Mouse (Mus musculus): ENCODE data around the gene Zmpste24.

Gene Zmpste24

GRCm38 (mm10) chr4:121039331-121040115, 58.5 kb downstream of the Zmpste24 start, which contains the start of gene Col9a2:
Gene Col9a2 (plus strand): TSS chr4:121039385.
- intact Hi-C loops (cut with DNase I) = no loop called here

DNA sequence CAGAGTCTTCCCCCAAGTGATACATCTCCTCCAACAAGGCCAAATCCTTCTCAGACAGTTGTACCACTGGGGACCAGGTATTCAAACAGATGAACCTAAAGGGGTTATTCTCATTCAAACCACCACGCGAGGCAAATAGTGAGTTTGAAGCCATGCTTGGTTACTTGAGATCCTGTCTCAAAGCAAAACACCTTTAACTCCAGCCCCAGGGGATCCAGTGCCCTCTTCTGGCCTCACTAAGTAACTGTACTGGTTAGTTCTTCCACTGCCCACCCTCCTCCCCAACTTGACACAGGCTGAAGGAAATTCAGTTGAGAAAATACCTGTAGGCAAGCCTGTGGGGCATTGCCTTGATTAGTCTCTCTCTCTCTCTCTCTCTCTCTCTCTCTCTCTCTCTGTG, 65.0 kb downstream of the Zmpste24 start:
- intact Hi-C loops (cut with DNase I) = no loop called here

GRCm38 (mm10) chr4:121031440-121031839, 66.6 kb downstream of the Zmpste24 start:
- intact Hi-C loops (cut with DNase I) = loop anchor here (1.0 kb wide), 1 partner anchor 44 kb away; no protein-coding TSS in a partner anchor

GRCm38 (mm10) chr4:121029632-121030031, 68.4 kb downstream of the Zmpste24 start:
- intact Hi-C loops (cut with DNase I) = loop anchor here (5.0 kb wide), 1 partner anchor 203 kb away; no protein-coding TSS in a partner anchor

DNA sequence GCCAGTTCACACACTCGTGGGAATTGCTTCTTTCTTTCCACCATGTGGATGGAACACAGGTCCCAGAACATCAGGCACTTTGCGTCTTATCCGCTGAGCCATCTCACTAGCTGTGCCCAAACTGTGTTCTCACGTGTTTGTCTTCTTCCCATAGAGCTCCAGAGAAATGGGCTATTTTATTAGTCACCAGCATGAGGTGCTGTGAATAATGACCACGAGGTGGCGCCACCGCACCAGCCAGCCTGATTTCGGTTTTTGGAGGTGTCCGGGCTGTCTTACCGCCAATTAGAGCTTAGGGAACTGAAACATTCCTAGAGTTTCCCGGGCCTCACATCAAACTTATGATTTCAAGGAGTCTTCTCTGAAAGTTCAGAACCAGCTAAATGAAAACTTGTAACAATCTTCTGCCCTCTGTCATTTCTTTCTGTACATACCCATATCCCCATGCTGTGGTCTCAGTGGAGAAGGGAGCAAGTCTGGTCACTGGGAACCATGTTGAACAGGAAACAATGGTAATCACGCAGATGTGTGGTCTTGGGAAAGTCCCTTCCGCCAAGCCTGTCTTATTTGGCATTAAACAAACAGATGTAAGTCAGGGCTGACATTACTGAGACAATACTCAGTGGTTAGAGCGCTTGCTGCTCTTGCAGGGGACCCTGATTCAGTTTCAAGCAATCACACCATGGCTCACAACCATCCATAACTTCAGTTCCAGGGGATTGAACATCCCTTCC, 69.2 kb downstream of the Zmpste24 start:
- intact Hi-C loops (cut with DNase I) = loop anchor here (1.0 to 5.0 kb wide), 2 partner anchors 43 to 203 kb away; no protein-coding TSS in a partner anchor

DNA sequence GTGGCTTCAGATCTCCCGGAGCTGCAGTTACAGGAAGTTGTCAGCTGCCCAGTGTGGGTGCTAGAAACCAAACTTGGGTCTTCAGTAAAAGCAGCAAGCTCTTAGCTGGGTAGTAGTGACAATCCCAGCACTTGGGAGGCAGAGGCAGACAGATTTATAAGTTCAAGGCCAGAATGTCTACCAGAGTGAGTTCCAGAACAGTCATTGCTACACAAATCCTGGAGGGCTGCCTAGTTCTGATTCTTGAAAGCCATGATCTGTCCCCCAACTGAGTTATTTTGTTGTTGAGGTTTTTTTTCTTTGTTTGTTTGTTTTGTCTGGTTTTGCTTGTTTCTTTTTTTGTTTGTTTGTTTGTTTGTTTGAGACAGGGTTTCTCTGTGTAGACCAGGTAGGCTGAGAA, 69.9 kb downstream of the Zmpste24 start:
- intact Hi-C loops (cut with DNase I) = loop anchor here (1.0 to 5.0 kb wide), 2 partner anchors 42 to 204 kb away; no protein-coding TSS in a partner anchor

DNA sequence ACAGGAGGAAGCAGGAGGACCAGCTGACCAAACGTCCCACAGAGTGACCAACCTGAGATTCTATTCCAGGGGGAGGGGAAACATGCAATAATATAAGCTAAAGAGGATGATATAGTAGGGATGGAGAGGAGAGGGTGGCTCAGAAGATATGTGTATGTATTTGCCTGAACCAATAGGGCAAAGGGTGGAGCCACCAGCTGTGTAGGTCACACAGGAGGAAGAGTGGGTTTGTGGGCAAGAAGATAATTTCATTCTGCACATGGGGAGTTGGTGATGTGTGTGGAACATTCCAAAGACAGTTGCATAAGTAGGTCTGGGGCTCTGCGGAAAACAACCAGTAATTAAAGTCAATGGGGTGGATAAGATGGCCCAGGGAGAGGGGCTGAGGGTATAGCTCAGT, 72.4 kb downstream of the Zmpste24 start:
- intact Hi-C loops (cut with DNase I) = loop anchor here (5.0 kb wide), 1 partner anchor 207 kb away; no protein-coding TSS in a partner anchor

GRCm38 (mm10) chr4:121023941-121024340, 74.1 kb downstream of the Zmpste24 start:
- intact Hi-C loops (cut with DNase I) = no loop called here

GRCm38 (mm10) chr4:121023464-121023863, 74.6 kb downstream of the Zmpste24 start:
- intact Hi-C loops (cut with DNase I) = no loop called here

GRCm38 (mm10) chr4:121021911-121022310, 76.1 kb downstream of the Zmpste24 start:
- intact Hi-C loops (cut with DNase I) = no loop called here

GRCm38 (mm10) chr4:121020040-121020790, 77.8 kb downstream of the Zmpste24 start:
- intact Hi-C loops (cut with DNase I) = no loop called here

DNA sequence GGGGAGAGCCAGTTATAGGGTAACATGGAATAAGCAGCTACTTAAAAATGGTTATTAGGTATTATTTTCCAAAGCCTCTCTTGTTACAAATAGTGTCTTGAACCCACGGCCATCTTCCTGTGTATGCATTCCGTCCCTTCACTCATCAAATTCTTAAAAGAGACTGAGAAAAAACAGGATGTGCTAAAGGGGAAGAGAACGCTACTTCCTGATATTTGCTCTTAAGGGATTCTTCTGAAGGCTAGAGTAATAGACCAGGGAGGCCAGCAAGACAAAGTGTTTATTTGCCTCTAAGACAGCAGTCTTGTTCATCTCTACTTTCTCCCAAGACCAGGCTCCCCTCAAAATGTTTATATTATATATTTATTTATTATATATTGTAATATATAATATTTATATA, 79.8 kb downstream of the Zmpste24 start:
- intact Hi-C loops (cut with DNase I) = no loop called here

GRCm38 (mm10) chr4:121016928-121017657, 80.9 kb downstream of the Zmpste24 start, which contains the start of gene Smap2:
Gene Smap2 (minus strand): TSS chr4:121017247.
- intact Hi-C loops (cut with DNase I) = no loop called here

GRCm38 (mm10) chr4:121016021-121016898, 81.8 kb downstream of the Zmpste24 start:
- intact Hi-C loops (cut with DNase I) = no loop called here

DNA sequence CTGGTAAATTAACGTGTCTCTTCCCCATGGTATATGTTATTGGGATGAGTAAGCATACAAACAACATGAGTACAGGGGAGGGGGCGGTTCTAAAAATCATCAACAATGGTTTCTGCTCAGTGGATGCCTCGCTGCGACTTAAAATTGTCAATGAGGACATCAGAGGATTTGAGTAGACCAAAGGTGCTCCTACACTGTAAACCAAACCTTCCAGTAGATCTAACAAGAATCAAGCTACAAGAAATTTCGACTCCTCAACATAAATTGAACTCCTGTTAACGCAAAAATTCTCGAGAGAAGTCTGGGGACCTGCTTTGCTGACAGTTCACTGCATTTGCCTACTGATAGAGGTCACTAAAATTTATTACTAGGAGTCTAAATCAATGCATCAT, 82.8 kb downstream of the Zmpste24 start:
- intact Hi-C loops (cut with DNase I) = no loop called here

- intact Hi-C loops (cut with DNase I) = no loop called here
Observed at GRCm38 (mm10) chr4:121014594-121015267, 83.3 kb downstream of the Zmpste24 start.

DNA sequence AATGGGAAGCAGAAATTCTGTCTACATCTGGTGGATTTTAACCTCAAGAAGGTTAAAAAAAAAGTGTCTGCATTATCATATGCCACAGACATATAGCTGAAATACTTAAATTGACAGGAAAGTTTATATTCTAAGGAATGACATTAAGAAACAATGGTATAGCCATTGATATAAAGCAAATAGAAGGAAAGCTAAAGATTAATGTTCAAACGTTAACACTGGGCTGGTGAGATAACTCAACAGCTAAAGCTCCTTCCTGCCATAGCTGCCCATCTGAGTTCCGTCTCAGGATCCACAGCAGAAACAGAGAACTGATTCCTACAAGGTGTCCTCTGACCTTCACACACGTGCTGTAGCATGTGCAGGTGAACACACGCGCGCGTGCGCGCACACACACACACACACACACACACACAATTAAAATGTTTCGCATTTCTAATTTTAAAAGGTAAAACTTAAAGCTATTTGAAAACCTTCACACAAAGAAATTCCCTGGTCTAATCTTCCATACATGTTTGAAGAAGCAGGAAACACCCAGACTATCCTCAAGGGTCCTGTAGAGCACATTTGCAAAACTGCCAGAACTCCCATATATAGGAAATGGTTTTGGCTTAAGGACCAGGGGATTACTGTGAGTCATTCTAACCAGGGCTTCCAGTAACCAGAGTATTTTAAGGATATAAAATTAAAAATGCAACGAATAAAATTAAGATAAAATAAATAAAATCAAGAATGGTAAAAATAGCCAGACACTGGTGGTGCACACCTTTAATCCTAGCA, 87.1 kb downstream of the Zmpste24 start:
- intact Hi-C loops (cut with DNase I) = no loop called here

Measured in adrenal gland (tissue).